Mouse (Mus musculus) mouse trophoblast stem cell (cell line): Measurements from ENCODE around the gene Cpeb3.
"Not testable (repeated sequence)": the region's sequence is repeated elsewhere in the genome, so short reads cannot be mapped to it uniquely, and the experiment has no call there.

Source experiments
- in situ Hi-C, 2 experiments: fragments of 300-500 bp; cut with MseI, MboI; formaldehyde crosslinking; loops; 2 replicates in 1 of 2; 3 replicates in 1 of 2; pipeline ENCODE4 v1.15.1; 2025

Gene Cpeb3

DNA sequence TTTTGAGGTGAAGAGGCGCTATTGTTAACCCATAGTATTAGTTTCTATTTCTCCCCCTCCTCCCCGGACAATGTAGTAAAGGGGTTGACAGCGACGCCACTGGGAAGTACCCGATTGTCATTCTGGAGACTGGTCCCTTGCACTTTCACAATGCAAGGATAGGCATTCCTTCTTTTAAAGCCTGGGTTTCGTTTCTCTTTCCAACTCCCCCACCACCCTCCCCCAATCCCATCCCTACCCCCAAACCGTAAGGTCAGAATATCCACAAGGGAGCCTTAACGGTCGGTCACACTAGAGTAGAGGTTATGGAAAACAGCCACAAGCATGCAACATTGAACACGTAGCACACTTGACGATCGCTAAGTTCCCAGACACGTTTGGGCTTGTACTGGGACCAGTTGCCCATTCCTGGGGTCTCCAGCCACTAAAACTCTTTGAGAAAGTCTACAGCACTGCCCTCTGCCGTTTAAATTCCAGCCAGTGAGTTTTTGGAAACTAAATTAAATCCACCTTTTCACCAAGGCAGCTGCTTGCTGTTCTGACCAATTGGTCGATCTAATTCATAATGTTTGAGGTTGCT lies at the start of gene Cpeb3:
Cpeb3 (minus strand) TSS at position 426 of the 580 bp plus-strand sequence.
- in situ Hi-C loops, result no loop called here

DNA sequence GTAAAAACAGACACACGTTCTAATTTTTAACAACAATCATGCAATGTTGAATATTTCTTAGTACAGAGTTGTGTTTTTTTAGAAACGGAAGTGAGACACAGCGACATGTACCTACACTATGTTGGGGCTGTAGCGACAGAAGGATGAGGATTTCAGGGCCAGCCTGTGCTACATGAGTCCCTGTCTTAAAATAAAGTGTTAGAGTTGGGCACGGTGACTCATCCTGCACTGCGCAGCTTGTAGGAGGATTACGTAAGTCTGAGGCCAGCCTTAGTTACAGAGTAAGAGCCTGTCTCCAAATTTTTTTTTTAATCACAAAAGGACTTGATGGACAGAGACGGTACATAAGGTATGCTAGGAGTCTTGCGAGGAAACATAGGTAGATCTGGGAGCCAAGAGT lies 46.9 kb upstream of the Cpeb3 start:
- in situ Hi-C loops, result loop anchor here in 1 of 2 experiments (25.0 kb wide), 1 partner anchor 193 kb away; no protein-coding TSS in a partner anchor

DNA sequence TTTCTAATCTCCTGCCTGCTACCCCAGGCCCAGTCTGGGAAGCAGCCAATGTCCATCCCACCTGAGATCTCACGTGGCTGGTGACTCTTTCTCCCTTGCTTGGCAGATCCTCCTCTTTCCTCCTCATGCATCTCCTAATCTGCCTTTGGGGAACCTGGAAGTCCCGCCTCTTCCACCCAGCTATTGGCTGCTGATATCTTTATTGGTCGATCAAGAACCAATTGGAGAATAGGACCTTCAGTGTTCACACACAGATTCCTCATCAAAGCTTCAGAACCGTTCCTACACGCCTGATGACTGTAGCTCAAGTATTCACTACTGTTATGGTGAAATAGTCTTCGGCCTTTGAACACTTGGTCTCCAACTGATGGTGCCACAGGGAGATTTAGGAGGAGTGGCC lies 43.7 kb upstream of the Cpeb3 start:
- in situ Hi-C loops, result loop anchor here in 1 of 2 experiments (25.0 kb wide), 1 partner anchor 190 kb away; no protein-coding TSS in a partner anchor

GRCm38 (mm10) chr19:37248199-37248598 lies 39.8 kb upstream of the Cpeb3 start:
- in situ Hi-C loops, result no loop called here

GRCm38 (mm10) chr19:37246859-37247258 lies 38.5 kb upstream of the Cpeb3 start:
- in situ Hi-C loops, result no loop called here

DNA sequence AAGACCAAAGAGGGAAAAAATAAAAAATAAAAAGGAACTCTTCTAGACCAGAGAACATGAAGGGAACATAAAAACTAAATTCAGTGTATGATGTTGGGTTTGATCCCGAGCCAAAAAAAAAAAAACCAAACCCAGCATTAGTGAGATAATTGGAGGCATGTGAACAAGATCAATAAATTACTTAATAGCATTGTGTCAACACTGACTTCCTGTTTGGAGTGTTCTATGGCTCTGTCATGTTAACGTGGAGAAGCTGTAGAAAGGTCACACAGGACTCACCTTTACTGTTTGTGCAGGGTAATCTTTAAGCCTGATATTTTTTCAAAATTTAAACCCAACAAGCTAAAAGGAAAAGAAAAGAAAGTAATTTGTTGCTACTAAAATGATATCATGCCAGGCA lies 34.3 kb upstream of the Cpeb3 start:
- in situ Hi-C loops, result no loop called here

DNA sequence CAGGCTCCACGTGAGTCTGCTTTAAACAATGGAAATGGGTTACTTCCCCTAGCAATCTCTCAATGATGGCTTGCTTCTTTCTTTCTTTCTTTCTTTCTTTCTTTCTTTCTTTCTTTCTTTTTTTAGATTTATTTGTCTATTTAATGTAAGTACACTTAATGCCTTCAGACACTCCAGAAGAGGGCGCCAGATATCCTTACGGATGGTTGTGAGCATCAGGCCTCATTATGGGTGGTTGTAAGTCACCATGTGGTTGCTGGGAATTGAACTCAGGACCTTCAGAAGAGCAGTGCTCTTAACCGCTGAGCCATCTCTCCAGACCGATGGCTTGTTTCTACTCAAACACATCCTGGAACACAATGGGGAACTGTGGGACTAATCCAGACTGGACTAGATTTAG lies 32.8 kb upstream of the Cpeb3 start:
- in situ Hi-C loops, result no loop called here

DNA sequence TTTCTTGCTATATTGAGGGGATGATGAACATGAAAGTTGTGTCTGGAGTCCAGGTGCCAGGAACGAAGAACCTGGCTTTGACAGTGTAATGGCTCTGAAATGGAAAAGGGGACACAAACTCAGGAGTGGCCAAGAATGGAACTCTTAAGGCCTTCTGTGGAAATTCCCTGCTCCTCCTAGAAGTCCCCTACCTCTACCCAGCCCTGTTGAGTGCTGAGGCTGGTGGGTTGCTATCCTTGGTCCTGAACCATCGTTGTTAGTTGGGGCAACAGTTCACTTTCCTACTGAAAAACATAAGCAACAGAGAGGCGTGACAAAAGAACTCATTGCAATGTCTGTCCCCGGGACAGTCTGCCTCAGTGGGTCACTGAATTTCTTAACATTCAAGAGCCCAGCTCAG lies 30.7 kb upstream of the Cpeb3 start:
- in situ Hi-C loops, result no loop called here

- in situ Hi-C loops, result no loop called here
Observed at GRCm38 (mm10) chr19:37238651-37239050, 30.2 kb upstream of the Cpeb3 start.

DNA sequence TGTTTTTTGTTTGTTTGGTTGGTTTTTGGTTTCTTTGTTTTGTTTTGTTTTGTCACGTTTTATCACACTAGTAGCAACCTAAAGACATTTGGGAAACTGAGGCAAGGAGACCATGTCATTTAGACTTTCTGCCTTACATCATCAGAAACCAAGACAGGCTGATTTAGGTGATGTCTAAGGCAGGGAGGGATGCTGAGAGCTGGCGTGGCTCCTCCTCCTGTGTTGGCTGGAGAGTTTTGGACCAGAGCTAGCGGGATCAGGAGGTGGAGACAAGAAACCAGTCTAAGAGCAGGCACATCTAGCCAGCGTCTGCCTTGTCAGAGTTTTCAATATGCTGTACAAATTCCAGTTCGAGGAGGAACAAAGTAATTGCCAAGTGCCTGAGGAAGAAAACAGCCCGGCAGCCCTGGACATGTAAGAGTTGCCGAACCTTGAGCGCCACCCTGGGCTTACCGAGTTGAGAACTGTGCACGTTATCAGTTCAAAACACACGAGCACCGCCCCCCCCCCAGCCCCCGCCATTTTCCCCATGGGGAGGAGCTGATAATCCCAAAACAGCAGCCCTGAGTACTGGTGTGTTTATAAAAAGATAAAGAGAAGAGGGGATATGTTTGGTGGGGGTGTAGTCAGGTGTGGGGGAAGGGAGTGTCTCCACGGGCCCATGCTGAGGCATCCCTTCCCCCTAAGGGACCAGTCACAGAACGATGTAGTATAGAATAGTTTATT lies 29.5 kb upstream of the Cpeb3 start:
- in situ Hi-C loops, result no loop called here

DNA sequence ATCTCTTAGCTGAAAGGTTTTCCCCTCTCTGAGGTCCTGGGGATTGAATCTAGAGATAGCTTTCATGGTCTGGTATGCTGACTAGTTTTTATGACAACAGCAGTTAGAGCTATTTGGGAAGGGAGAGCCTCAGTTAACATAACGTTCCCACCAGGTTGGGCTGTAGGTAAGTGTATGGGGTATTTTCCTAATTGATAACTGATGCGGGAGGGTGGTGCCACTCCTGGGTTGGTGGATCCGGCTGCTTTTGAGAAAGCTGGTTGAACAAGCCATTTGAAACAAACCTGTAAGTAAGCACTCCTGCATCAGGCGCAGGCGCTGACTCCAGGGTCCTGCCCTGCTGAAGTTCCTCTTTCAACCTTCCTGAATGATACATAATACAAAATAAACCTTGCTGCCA lies 28.9 kb upstream of the Cpeb3 start:
- in situ Hi-C loops, result no loop called here

GRCm38 (mm10) chr19:37235818-37236217 lies 27.4 kb upstream of the Cpeb3 start:
- in situ Hi-C loops, result no loop called here

GRCm38 (mm10) chr19:37233561-37234539 lies 25.4 kb upstream of the Cpeb3 start:
- in situ Hi-C loops, result no loop called here

GRCm38 (mm10) chr19:37232598-37232997 lies 24.2 kb upstream of the Cpeb3 start:
- in situ Hi-C loops, result not testable (repeated sequence)

DNA sequence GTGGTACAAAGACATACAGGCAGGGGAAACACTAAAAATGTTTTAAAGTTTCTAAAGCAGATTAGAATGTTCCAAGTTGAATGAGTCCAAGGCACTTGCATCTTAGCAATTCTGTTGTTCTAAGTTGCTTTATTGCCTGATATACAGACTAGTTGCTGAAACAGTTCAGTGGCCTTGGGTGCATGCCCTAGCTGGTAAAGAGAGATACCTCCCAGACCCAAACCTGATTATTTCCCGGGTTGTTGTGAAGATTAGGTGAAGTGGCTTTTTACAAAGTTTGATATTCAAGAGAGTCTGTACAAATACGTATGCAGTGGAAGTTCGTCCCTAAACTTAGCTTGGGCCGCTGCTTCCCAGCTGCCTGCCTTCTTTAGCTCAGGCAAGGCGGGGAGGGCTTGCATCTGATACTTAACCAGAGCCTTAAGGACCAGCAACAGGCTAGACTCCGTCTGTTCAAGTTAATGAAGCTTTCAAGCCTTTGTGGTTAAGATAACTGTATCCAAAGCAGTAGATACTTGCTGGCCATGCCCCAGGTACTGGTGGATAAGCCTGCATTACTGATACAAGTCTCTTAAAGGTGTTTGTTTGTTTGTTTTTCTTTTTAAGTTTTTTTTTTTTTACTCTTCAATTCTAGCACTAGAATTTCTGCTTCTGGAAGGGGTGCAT lies 16.9 kb upstream of the Cpeb3 start:
- in situ Hi-C loops, result no loop called here

DNA sequence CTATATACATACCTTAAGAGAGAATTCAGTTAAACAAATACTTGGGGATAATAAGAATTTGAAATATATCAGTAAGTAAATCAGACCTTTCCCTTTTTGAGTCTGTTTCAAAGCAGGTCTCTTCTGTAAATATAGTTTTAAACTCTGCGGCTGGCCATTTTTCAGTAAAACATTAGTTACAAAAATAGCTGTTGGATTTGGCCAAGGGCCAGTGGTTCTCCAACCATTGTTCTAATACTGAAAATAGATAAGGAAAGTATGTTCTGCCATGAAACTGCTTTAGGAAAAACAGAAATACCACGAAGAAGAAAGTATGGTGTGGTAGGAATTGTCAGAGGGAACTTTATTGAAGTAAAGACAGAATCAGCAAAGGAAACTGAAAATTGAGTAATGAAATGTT lies 6.3 kb upstream of the Cpeb3 start:
- in situ Hi-C loops, result no loop called here

- in situ Hi-C loops, result no loop called here
Observed at GRCm38 (mm10) chr19:37211416-37211815, 3.0 kb upstream of the Cpeb3 start.

DNA sequence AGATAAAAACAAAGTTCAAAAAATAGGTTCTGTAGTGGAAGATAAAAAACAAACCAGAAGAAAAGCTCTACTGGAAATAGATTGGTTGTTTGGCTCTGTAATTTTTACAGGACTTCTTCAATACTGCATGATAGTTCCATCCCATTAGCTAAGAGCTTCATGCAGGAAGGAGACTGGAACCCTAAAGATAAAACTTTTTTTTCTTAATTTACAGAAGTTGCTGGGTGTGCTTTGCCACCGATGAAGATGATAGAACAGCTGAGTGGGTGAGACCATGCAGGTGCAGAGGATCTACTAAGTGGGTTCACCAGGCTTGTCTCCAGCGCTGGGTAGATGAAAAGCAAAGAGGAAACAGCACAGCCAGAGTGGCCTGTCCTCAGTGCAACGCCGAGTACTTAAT lies 2.1 kb upstream of the Cpeb3 start:
- in situ Hi-C loops, result no loop called here

DNA sequence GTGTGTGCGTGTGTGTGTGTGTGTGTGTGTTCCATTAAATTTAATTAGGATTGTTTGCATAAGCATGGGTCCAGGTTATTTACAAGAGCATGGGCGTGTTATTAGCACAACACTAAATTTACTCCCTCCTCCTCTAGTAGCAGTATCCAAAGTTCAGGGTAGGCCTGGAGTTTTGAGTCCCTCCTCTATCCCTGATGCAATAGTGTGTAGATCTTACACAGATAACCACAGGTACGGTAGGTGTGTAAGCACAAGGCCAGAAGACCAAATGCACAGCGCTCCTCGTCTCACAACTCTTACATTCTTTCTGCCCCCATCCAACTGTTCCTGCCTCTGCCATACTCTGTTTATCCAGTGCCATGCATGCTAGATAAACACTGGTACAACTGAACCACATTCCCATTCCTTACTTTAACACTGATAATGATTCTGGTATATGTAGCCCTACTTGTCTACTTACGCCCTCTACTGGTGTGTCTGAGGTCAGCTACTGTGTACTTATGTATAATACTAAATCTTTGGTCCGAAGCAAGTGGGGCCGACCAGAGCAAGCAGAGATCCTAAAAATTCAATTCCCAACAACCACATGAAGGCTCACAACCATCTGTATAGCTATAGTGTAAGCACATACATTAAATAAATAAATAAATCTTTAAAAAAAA lies 1.2 kb upstream of the Cpeb3 start:
- in situ Hi-C loops, result no loop called here

GRCm38 (mm10) chr19:37208986-37209385 lies 585 bp upstream of the Cpeb3 start:
- in situ Hi-C loops, result no loop called here
